Mouse (Mus musculus) liver, embryonic 12.5 days (tissue): ENCODE data around the gene Rad21l. TPM values are rescaled to one million over a fixed set of nuclear protein-coding genes. Genes with fewer than 3 reads are reported as not detected.

ENCODE experiments used
- ATAC-seq: fragments of 200-750 bp; cut with Nextera tagmentation; 2 replicates; pipeline ENCODE4 v1.8.0; 2017; ENCODE audit warnings: moderate number of reproducible peaks, mild to moderate bottlenecking, moderate library complexity
- H3K27ac ChIP-seq: fragments of 300-500 bp; sonication (generic); 2 replicates; pipeline ENCODE4 v1.5.1; 2016; ENCODE audit warnings: mild to moderate bottlenecking
- H3K27me3 ChIP-seq: fragments of 300-500 bp; sonication (generic); replicated peaks from 2 replicates; pipeline ENCODE4 v1.6.1; 2016; ENCODE audit warnings: mild to moderate bottlenecking, moderate library complexity
- H3K36me3 ChIP-seq: fragments of 300-500 bp; sonication (generic); 2 replicates; pipeline ENCODE4 v1.6.1; 2016; ENCODE audit warnings: mild to moderate bottlenecking, moderate library complexity
- H3K4me1 ChIP-seq: fragments of 300-500 bp; sonication (generic); 2 replicates; pipeline ENCODE4 v1.6.1; 2016
- H3K4me2 ChIP-seq: fragments of 300-500 bp; sonication (generic); 2 replicates; pipeline ENCODE4 v1.6.1; 2016; ENCODE audit warnings: mild to moderate bottlenecking, moderate library complexity
- H3K4me3 ChIP-seq: fragments of 300-500 bp; sonication (generic); 2 replicates; pipeline ENCODE4 v1.5.1; 2016; ENCODE audit warnings: mild to moderate bottlenecking, moderate library complexity
- H3K9ac ChIP-seq: fragments of 300-500 bp; sonication (generic); 2 replicates; pipeline ENCODE4 v1.6.1; 2016; ENCODE audit warnings: mild to moderate bottlenecking, moderate library complexity
- H3K9me3 ChIP-seq: fragments of 300-500 bp; sonication (generic); replicated peaks from 2 replicates; pipeline ENCODE4 v1.6.1; 2016; ENCODE audit warnings: mild to moderate bottlenecking, moderate library complexity
- WGBS: fragments of 180-500 bp; shearing (Covaris S2); methylation state at CpG from one replicate; pipeline ENCODE4 v1.1.7; 2016; ENCODE audit not compliant: insufficient replicate concordance; 5-methylcytosine and 5-hydroxymethylcytosine counted together
- polyA plus RNA-seq: library from polyadenylated mRNA; unstranded; fragments of >200 nt; fragmentation: Nextera tagmentation; extraction: Ambion mirVana; gene quantifications from 2 replicates; pipeline ENCODE4 v1.2.1, GENCODE M21; 2016

The Rad21l gene
- polyA plus RNA-seq, 1 experiment from 2014 or later = not detected

DNA sequence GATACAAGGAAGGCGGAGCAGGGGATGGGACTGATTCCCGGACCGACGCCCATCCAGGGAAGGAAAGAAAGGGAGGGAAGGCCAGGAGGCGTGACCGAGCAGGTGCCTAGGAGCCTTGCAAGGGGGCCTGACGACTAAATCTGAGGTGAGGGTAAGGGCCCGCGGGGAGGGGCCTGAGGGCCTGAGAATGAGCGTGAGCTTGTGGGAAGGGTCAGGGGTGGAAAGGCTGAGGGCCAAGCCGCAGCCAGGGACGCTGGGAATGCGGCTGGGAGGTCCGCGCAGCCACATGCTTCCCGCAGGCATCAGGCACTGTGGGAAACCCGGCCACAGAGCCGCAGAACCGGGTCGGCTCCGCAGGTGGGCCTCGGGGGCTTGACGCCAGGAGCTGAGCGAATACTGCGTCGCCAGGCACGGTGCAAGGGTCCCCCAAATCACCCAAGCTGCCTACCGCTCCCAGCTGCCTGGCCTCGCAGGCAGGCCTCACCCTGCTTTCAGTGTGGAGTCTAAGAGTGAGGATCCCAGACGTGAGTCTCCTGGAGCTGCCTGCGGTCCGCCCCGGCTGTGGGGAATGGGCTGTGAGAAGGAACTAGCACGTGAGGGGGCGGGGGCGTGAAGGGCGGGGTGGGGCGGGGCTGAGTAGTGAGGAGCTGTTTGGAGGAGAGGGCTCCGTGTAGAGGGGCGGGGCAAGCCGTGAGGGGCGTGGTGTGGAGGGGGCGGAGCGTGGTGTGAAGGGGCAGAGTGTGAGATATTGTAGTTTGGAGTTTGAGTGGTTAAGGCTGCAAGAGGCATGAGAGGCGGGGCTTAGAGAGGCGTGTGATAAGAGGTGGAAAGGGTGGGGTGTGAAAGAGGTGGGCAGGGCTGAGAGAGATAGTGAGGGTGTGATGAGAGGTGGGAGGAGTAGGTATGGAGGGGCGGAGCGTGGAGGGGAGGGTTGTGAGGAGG, 2.0 kb upstream of the Rad21l start:
- peak; percentile 77 for ATAC-seq
- Histone ChIP-seq H3K36me3 (no peaks in the 10 kb centered on the region), H3K4me1 (peaks cover 9% of the 10 kb centered on the region), H3K9ac (no peak overlapping the region), H3K27me3 (peaks cover 19% of the 10 kb centered on the region), H3K27ac (no peak overlapping the region), H3K9me3 (no peaks in the 10 kb centered on the region), H3K4me3 (no peak overlapping the region), H3K4me2 (no peak overlapping the region)
- WGBS = 31% methylated on average over 48 of the region's 48 CpGs

GRCm38 (mm10) chr2:151652053-151652452, 16.3 kb downstream of the Rad21l start:
- WGBS = 14% methylated on average over 1 of the region's 1 CpGs

GRCm38 (mm10) chr2:151636015-151636402, 32.3 kb downstream of the Rad21l start:
- WGBS = 60% methylated on average over 2 of the region's 2 CpGs

More at GRCm38 (mm10) chr2:151652053-151652452, 16.3 kb downstream of the Rad21l start:
- Histone ChIP-seq H3K27me3 (no peaks in the 10 kb centered on the region), H3K4me2 (no peak overlapping the region), H3K4me1 (no peaks in the 10 kb centered on the region), H3K36me3 (no peaks in the 10 kb centered on the region), H3K9ac (no peak overlapping the region), H3K9me3 (no peaks in the 10 kb centered on the region), H3K27ac (no peak overlapping the region), H3K4me3 (no peak overlapping the region)
- no peak for ATAC-seq

GRCm38 (mm10) chr2:151635362-151636014, 32.8 kb downstream of the Rad21l start:
- no peaks in the 10 kb centered on the region for H3K9me3 ChIP-seq
- ATAC-seq = no peak

More at GRCm38 (mm10) chr2:151636015-151636402, 32.3 kb downstream of the Rad21l start:
- Histone ChIP-seq H3K4me1 (no peaks in the 10 kb centered on the region), H3K9me3 (no peaks in the 10 kb centered on the region), H3K36me3 (no peaks in the 10 kb centered on the region), H3K4me2 (no peak overlapping the region), H3K4me3 (no peak overlapping the region), H3K9ac (no peak overlapping the region), H3K27me3 (peaks cover 33% of the 10 kb centered on the region), H3K27ac (no peak overlapping the region)
- no peak for ATAC-seq

GRCm38 (mm10) chr2:151634903-151635302, 33.4 kb downstream of the Rad21l start:
- no peak overlapping the region for H3K4me2 ChIP-seq
- WGBS = 42% methylated on average over 2 of the region's 2 CpGs
- no peaks in the 10 kb centered on the region for H3K4me1 ChIP-seq
- H3K36me3 ChIP-seq = no peaks in the 10 kb centered on the region
- H3K27me3 ChIP-seq = peaks cover 44% of the 10 kb centered on the region
- no peak overlapping the region for H3K27ac ChIP-seq
- H3K4me3 ChIP-seq = no peak overlapping the region
- no peaks in the 10 kb centered on the region for H3K9me3 ChIP-seq
- no peak overlapping the region for H3K9ac ChIP-seq
- no peak for ATAC-seq

More at GRCm38 (mm10) chr2:151635362-151636014, 32.8 kb downstream of the Rad21l start:
- no peaks in the 10 kb centered on the region for H3K36me3 ChIP-seq
- H3K4me2 ChIP-seq = no peak overlapping the region
- no peak overlapping the region for H3K4me3 ChIP-seq
- no peaks in the 10 kb centered on the region for H3K4me1 ChIP-seq
- H3K9ac ChIP-seq = no peak overlapping the region
- peaks cover 38% of the 10 kb centered on the region for H3K27me3 ChIP-seq
- no peak overlapping the region for H3K27ac ChIP-seq
- WGBS = 53% methylated on average over 9 of the region's 9 CpGs

DNA sequence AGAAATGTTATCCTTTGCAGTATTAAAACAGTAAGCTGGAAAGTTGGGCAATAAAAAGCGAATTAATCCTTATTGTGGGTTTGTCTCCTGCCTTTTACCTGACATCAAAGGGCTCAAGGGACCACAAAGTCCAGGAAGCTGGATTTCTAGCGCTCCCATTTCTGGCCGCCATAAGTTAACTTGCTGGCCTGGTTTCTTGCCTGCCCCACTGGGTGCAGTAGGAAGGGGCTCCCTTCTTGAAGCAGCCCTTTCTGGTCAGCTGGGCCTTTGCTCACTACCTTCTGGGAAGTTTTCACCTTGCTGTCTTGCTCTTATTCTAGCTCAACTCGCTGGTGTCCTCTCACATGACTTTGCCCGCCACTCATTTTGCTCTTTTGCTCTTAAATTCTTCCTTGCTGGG, 35.4 kb downstream of the Rad21l start:
- 33% methylated on average over 5 of the region's 5 CpGs for WGBS
- H3K9ac ChIP-seq = no peak overlapping the region

DNA sequence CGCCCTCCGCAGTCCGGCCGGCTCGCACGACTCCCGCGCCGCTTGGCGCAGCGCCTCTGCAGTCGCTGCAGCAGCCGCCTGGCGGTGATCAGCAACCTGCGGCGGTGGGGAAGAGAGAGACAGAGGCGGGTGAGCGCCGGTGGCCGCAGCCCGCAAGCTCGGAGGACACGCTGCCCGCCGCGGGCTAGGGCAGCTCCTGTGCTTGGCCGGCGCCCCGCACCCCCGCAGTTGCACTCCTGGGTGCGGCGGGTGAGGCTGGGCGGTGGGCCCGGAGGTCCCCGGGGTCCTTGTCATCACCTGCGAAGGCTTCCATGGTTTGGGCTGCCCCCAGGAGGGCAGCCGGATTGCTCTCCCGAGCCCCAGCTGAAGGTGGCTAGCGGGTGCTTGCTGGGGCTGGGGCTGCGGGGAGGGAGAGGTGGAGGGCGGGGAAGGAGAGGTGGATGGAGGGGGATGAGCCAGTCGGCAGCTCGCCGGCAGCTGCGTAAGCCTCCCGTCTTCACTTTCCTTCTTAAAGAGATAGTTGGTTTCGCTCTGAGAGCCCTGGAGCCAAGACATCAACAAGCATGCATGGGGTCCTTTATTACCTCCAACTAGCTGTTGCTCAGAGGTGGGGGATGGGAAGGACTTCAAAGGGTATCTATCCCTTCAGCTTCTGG, 36.0 kb downstream of the Rad21l start, which contains the start of gene Snph:
Gene Snph (minus strand): TSS at position 435 of the 656 bp plus-strand sequence.
- Histone ChIP-seq H3K9ac (no peak within 1 kb of the TSS), H3K27ac (no peak within 1 kb of the TSS), H3K27me3 (peaks cover 56% of the 10 kb centered on the region), H3K4me3 (peak within 1 kb of the TSS; percentile 50), H3K9me3 (no peaks in the 10 kb centered on the region), H3K36me3 (no peaks in the 10 kb centered on the region), H3K4me1 (no peaks in the 10 kb centered on the region), H3K4me2 (peak within 1 kb of the TSS; percentile 69)
- whole genome bisulfite sequencing = under 1% methylated on average over 44 of the region's 47 CpGs
- 0 out of 2 replicates have a peak, but pooled peaks have one; percentile 32 for ATAC-seq

More for the DNA sequence above, 35.4 kb downstream of the Rad21l start:
- no peak overlapping the region for H3K4me3 ChIP-seq
- H3K4me2 ChIP-seq = no peak overlapping the region
- H3K4me1 ChIP-seq = no peaks in the 10 kb centered on the region
- H3K27ac ChIP-seq = no peak overlapping the region
- no peaks in the 10 kb centered on the region for H3K9me3 ChIP-seq
- H3K27me3 ChIP-seq = peaks cover 56% of the 10 kb centered on the region
- ATAC-seq = no peak
- no peaks in the 10 kb centered on the region for H3K36me3 ChIP-seq

GRCm38 (mm10) chr2:151631406-151632158, 36.8 kb downstream of the Rad21l start:
- H3K9me3 ChIP-seq = no peaks in the 10 kb centered on the region
- no peaks in the 10 kb centered on the region for H3K36me3 ChIP-seq
- no peak overlapping the region for H3K9ac ChIP-seq
- H3K27me3 ChIP-seq = peaks cover 56% of the 10 kb centered on the region
- ATAC-seq = 0 out of 2 replicates have a peak, but pooled peaks have one; percentile 15
- no peaks in the 10 kb centered on the region for H3K4me1 ChIP-seq
- 4% methylated on average over 22 of the region's 22 CpGs for WGBS
- peak overlapping the region; percentile 69 for H3K4me2 ChIP-seq
- H3K27ac ChIP-seq = no peak overlapping the region
- H3K4me3 ChIP-seq = peak overlapping the region; percentile 50

DNA sequence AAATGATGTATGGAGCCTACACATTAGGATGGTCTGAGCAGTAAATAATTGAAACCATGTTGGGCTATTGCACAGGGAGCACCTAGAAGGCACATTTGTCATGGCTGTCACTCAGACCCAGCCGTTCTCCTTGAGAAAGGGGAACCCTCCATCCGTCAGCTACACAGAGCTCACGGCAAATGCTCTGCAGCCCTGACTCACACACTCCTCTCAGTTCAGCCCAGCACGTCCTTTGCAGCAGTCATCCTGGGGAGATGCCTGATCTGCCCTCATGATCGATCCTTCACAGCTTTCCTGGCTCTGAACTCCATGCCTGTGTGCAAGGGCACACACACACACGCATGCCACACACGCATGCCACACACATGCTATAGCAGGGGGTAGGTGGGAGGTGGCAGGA, 39.0 kb downstream of the Rad21l start:
- WGBS = 49% methylated on average over 7 of the region's 7 CpGs
- H3K4me2 ChIP-seq = no peak overlapping the region
- H3K27me3 ChIP-seq = peaks cover 56% of the 10 kb centered on the region
- no peak overlapping the region for H3K4me3 ChIP-seq
- H3K9me3 ChIP-seq = no peaks in the 10 kb centered on the region
- H3K27ac ChIP-seq = no peak overlapping the region
- no peaks in the 10 kb centered on the region for H3K4me1 ChIP-seq
- H3K36me3 ChIP-seq = no peaks in the 10 kb centered on the region
- H3K9ac ChIP-seq = no peak overlapping the region
- ATAC-seq = no peak

DNA sequence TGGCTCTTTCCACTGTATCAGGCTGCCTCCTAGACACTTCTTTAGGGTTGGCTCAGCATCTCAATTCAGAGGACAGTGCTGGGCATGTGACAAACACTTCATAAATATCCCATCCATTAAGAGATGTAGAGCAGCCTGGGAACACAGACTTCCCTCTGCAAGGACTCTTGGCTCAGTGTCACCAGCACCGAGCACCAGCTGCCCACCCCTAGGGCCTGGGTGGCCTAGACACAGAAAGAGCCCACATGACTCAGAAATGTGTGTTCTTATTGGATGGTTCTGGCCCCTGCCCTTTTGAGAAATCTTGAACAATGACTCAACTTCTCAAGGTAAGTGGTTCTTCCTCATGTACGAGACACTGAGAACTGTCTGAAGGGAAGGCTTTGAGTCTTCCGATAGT, 40.3 kb downstream of the Rad21l start:
- WGBS = 68% methylated on average over 3 of the region's 3 CpGs

GRCm38 (mm10) chr2:151626296-151626695, 42.0 kb downstream of the Rad21l start:
- H3K27me3 ChIP-seq = peaks cover 32% of the 10 kb centered on the region
- H3K36me3 ChIP-seq = no peaks in the 10 kb centered on the region
- H3K9ac ChIP-seq = no peak overlapping the region
- H3K4me1 ChIP-seq = no peaks in the 10 kb centered on the region
- no peak for ATAC-seq
- 66% methylated on average over 7 of the region's 7 CpGs for WGBS
- H3K4me2 ChIP-seq = no peak overlapping the region
- H3K4me3 ChIP-seq = no peak overlapping the region
- H3K27ac ChIP-seq = no peak overlapping the region
- no peaks in the 10 kb centered on the region for H3K9me3 ChIP-seq

More for the DNA sequence above, 40.3 kb downstream of the Rad21l start:
- no peak for ATAC-seq
- Histone ChIP-seq H3K9ac (no peak overlapping the region), H3K27ac (no peak overlapping the region), H3K4me1 (no peaks in the 10 kb centered on the region), H3K36me3 (no peaks in the 10 kb centered on the region), H3K9me3 (no peaks in the 10 kb centered on the region), H3K27me3 (peaks cover 49% of the 10 kb centered on the region), H3K4me3 (no peak overlapping the region), H3K4me2 (no peak overlapping the region)
